Mouse (Mus musculus) ES-E14 (cell line): ENCODE measurements around the gene Alkbh7.
A peak's percentile ranks its signal among the peaks of the same experiment; 100 is the strongest.

Experiments used
- CHD2 ChIP-seq: IDR thresholded peaks from 2 replicates; pipeline ENCODE4 v1.6.1; 2014; ENCODE audit warnings: mild to moderate bottlenecking, low read depth, low read length, inconsistent platforms
- HCFC1 ChIP-seq: IDR thresholded peaks from 2 replicates; pipeline ENCODE4 v1.6.1; 2012; ENCODE audit warnings: low read length, inconsistent platforms, borderline replicate concordance; ENCODE audit not compliant: insufficient read depth
- MAFK ChIP-seq: IDR thresholded peaks from 2 replicates; pipeline ENCODE4 v1.6.1; 2014; ENCODE audit warnings: mild to moderate bottlenecking, low read depth, low read length, inconsistent platforms; ENCODE audit not compliant: insufficient read depth
- ZC3H11A ChIP-seq: IDR thresholded peaks from 2 replicates; pipeline ENCODE4 v1.6.1; 2012; ENCODE audit warnings: low read depth, mild to moderate bottlenecking, inconsistent platforms, low read length, borderline replicate concordance
- ZNF384 ChIP-seq: IDR thresholded peaks from 2 replicates; pipeline ENCODE4 v1.6.1; 2012; ENCODE audit warnings: low read depth, low read length, inconsistent platforms

- TF ChIP-seq ZC3H11A (no peak), CHD2 (no peak), MAFK (no peak), ZNF384 (no peak), HCFC1 (peak; percentile 89)
Observed at GRCm38 (mm10) chr17:56990115-56990746, 6.9 kb upstream of the Alkbh7 start, which contains the start of gene Clpp.
